Mouse (Mus musculus) thymus, postnatal 25 days (tissue): ENCODE measurements around the gene Dcbld1.
"Not testable (repeated sequence)": the region's sequence is repeated elsewhere in the genome, so short reads cannot be mapped to it uniquely, and the experiment has no call there.

Source experiments
- DNase-seq: peaks from one replicate; pipeline ENCODE4 v3.0.0; 2022

Gene Dcbld1

GRCm38 (mm10) chr10:52264162-52264561 lies 30.7 kb downstream of the Dcbld1 start:
- no peak for DNase-seq

DNA sequence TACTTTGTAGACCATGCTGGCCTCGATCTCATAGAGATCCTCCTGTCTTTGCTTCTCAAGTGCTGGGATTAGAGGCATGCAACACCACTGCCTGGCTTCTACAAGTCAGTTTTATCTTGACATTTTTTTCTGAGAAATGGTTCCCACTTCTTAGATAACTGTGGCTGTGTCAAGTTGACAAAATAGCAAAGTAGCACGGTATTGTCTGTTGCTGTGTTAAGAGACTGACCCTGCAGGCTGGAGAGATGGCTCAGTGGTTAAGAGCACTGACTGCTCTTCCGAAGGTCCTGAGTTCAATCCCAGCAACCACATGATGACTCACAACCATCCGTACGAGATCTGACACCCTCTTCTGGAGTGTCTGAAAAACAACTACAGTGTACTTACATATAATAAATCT lies 35.5 kb downstream of the Dcbld1 start:
- DNase-seq = no peak

DNA sequence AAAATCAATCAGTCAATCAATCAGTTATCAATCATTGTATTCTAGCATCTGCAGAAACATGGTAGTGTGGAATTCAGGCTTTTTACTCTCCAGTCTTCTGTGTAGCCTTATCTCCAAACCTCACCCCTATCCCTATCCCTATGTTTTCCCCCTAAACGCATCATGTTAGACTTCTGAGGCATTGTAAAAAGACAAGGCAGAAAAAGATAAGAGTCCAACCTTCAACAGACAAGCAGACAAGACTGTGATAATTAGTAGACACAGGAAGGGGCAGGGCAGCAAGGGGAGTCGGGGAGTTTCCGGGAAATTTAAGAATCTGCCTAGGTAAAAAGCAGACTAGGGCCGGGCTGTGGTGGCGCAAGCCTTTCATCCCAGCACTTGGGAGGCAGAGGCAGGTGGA lies 38.0 kb downstream of the Dcbld1 start:
- no peak for DNase-seq

GRCm38 (mm10) chr10:52273012-52273411 lies 39.6 kb downstream of the Dcbld1 start:
- DNase-seq = no peak

DNA sequence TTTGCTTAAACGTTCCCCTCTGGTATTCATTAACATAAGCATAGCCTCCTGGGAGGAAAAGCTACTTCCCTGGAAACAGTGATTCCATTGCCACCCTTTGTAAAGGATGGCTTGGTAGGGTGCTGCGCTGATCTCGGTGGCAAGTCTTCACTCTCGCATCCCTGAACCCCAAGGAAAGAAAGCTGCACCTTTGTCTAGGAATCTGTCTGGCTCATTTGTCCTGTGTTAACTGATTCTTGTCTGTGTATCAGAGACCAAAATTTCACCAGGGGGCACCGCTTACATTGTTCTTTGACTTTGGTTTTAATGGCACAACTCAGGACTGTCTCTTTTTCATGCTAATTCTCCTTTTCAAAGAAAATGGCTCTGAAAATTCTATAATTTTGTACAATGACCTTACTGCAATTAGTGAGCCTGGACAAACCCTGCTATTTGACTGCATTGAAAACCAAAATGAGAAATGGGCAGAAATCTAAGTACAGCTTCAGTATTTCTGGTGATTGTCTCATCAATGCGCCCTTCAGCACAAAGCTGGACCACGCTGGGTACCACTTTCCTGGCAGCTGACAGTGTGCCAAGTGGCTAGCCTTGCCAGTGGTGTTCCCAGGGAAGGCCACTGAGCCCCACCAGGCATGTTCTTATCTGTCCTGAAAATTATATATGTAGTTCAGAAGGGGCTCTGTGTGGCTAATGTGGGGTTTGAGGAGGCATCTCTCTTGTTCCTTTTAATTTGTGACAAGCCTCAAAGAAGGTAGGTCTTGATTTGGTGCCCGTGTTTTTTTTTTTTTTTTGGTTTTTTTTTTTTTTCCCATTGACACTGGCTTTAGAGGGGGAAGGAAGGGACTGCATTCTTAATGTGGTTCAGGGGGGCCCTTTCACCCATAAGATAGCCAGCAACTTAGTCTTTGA lies 40.8 kb downstream of the Dcbld1 start:
- no peak for DNase-seq

DNA sequence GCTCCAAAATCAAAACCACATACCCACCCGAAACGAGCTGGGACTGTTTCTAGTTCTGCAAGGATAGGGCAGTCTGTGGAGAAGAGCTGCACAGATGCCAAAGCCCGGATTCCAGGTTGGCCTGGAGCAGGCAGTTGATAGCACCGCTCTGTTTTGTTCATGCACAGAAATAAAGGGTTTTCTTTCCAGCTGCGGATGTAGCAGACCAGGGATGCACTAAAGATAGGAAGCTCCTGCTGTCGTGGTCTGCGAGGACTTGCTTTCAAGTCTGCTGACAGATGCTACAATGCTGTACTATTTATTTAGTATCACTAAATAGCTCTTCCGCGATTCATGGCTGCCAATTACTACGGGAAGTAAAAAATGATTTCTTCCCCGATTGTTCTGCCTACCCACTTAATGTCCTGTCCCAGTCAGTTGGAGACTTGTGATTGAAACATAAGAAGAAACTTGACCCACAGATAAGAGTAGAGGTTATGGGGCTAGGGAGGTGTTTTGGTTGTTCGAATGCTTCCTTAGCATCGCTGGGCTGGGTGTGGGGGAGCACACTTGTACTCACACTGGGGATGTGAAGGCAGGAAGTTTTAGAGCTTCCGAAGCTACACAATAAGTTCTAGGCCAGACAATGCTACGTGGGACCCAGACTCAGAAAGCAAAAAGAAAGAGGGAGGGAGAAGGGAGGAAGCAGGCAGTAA lies 41.6 kb downstream of the Dcbld1 start:
- no peak for DNase-seq

DNA sequence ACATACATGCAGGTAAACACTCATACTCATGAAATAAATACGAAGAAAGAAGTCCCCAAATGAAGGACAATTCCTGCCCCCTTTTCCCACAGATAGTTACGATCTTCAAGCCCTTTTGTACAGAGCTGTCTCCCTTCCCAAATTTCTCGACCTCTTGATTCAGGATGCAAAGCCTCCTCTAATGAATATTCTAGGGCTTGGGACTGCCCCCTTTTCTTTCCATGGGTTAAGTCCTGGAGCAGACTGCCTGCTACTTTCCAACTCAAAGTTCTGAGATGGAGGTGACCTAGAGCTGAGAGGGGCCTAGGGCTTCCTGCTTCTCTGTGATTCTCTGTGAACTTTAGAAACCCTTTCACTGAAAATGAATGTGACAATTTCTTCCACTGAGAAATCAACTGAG lies 43.2 kb downstream of the Dcbld1 start:
- DNase-seq = no peak

- not testable (repeated sequence) for DNase-seq
Observed at GRCm38 (mm10) chr10:52277564-52277963, 44.1 kb downstream of the Dcbld1 start.

DNA sequence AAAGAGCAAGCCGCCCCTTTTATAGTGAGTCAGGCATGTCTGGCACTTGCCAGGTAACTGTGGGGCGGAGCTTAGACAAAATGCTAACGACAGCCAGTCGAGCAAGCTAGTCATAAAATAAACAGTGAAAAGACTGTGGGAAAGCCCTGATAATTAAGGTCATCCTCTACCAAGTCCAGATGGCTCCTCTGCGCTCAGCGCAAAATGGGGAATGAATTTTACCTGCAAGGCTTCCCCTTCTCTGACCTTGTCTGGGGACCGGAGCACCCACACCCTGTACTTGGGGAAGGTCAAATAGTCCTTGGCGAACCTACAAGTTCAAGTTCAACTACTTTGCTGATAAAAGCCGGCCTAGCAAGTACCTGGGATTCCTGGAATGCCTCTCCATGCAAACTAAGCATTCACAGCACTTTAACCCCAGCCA lies 44.6 kb downstream of the Dcbld1 start:
- no peak for DNase-seq

- DNase-seq = no peak
Observed at GRCm38 (mm10) chr10:52278866-52279265, 45.4 kb downstream of the Dcbld1 start.

DNA sequence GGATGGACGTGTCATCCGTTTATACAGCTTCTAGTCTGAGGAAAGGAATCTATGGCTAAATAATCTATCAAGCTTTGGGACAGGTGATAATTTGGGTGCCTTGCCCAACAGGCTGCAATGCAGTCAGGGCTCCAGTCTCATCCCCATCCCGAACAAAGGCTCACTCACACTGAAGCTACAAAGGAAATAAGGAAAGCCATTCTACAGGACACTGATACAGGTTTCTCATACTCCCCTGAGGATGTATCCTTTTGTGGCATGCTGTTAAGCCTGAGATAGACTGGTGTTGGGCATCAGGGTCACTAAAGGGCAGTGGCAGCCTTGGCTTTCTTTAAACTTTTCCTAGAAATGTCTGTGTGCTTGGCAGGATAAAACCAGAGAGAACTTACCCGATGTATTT lies 46.5 kb downstream of the Dcbld1 start:
- no peak for DNase-seq

DNA sequence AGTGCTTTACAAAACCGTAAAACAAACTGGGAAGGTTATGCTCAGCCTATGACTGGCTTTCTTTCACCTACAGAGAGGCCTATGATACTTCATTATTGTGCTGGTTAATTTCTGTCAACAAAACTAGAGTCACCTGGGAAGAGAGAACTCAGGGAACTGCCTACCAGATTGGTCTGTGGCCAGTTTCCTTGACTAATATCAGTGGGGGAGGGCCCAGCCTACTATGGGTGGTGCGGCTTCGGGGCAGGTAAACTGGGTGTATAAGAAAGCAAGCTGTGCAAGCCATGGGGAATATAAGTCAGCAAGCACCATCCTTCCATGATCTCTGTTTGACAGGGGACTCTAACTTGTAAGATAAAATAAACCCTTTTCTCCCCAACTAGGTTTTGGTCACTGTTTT lies 47.2 kb downstream of the Dcbld1 start:
- DNase-seq = no peak

GRCm38 (mm10) chr10:52281337-52281736 lies 47.9 kb downstream of the Dcbld1 start:
- DNase-seq = no peak

DNA sequence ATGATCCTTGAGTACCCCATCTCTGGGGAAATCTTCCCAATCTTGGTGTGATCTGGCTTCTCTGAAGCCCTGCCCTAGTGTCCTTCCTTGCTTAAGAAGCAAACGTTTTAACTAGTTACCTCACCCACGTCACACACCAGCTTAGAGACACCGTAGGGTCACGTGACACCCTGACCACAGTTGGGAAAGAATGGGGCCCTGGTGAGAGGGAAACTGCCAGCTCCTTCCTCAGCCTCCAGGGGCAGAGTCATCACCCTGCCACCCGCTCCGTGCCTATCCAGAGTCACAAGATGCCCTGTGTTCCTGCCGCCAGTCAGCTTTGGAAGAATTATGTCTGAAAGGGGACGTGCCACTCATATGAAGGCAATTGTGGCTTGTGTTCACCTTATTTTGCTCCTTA lies 51.2 kb downstream of the Dcbld1 start:
- DNase-seq = no peak

GRCm38 (mm10) chr10:52287852-52288533 lies 54.6 kb downstream of the Dcbld1 start:
- DNase-seq = no peak

DNA sequence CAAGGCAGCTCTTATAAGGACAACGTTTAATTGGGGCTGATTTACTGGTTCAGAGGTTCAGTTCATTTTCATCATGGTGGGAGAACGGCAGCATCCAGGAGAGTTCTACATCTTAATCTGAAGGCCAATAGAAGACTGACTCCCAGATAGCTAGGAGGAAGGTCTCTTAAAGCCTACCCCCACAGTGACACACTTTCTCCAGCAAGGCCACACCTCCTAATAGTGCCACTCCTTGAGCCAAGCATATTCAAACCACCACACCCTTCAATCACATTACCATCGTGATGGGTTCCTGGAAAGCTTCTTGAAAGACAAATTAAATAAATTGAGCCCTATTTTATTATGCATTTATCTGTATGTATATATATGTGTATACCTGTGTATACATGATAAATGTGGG lies 55.8 kb downstream of the Dcbld1 start:
- DNase-seq = no peak

DNA sequence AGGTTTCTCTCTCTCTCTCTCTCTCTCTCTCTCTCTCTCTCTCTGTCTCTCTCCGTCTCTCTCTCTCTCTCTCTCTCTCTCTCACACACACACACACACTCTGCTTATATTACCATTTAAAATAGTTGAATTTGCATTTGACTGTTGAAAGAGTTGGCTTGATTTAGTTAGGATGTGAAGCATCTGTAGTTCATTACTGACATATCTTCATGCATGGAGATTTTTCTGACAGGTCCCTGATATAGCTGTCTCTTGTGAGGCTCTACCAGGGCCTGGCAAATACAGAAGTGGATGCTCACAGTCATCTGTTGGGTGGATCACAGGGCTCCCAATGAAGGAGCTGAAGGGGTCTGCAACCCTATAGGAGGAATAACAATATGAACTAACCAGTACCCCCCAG lies 59.0 kb downstream of the Dcbld1 start:
- DNase-seq = not testable (repeated sequence)

GRCm38 (mm10) chr10:52293921-52294577 lies 60.6 kb downstream of the Dcbld1 start:
- DNase-seq = no peak

GRCm38 (mm10) chr10:52295934-52296333 lies 62.5 kb downstream of the Dcbld1 start:
- no peak for DNase-seq

DNA sequence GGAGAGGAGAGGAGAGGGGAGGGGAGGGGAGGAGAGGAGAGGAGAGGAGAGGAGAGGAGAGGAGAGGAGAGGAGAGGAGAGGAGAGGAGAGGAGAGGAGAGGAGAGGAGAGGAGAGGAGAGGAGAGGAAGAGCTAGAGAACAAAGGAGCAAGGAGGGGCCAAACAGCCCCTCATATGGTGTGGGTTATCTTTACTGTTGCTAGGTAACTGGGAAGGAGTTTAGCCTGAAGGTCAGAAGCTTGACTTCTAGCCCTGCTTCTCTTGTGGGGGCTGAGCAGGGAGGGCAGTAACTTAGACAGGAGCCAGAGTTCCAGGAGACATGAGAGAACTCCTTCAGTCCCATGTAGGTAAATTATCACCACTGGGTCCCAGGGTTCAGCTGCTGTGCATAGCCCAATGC lies 65.1 kb downstream of the Dcbld1 start:
- not testable (repeated sequence) for DNase-seq

DNA sequence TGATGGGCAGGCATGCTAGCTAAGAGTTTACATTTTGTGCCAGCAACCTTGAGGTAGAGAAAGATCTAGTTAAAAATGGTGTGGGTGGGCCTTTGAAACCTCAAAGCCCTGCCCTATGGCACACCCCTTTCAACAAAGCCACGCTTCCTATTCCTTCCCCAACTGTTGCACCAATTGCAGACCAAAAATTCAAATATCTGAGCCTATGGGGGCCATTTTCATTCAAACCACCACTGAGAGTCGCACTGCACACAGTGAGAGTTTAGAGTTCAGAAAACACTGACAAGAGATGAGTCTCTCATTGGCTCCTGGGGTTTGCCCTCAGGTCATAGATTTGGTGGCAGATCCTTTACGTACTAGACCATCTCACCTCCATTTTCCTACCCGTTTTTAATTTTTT lies 68.3 kb downstream of the Dcbld1 start:
- no peak for DNase-seq

GRCm38 (mm10) chr10:52302271-52302670 lies 68.9 kb downstream of the Dcbld1 start:
- DNase-seq = no peak

DNA sequence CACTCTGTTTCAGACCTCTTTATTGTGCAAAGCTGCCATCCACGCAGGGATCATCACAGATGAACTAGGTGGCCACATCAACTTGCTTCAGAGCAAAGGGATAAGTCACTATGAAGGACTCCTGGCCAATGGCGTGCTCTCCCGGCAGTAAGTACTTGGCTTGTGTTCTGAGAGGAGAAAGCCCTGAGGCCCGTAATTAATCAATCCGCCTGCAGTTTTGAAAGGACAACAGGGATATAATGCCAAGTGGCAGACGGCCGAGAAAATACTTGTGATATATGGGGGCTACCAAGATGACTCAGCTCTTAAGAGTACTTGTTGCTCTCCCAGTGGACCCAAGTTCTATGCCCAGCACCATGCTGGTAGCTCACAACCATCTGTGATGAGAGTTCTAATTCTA lies 71.2 kb downstream of the Dcbld1 start:
- no peak for DNase-seq
